Comparison of ENCODE assay signal across 8 mouse cellular contexts in genomic region chr9:51962975-51963701, GRCm38 (mm10). TPM values are rescaled to one million over a fixed set of nuclear protein-coding genes. Genes with fewer than 3 reads are reported as not detected.
DNase-seq lines count a peak whose midpoint lies in the region; ATAC-seq and TF ChIP-seq lines count a peak whose summit lies in the region.

Fdx1 (minus strand) TSS chr9:51963556.

- TF ChIP-seq POLR2A in ES-Bruce4 (IDR thresholded peaks at IDR 0.05; ENCODE audit: insufficient read depth, low read length), result no peak

- no peaks in the 10 kb centered on the region for H3K9me3 ChIP-seq in ES-Bruce4 (replicated peaks; ENCODE audit: control insufficient read depth, insufficient read depth, low read length, poor library complexity, severe bottlenecking)
- no peaks in the 10 kb centered on the region for H3K9me3 ChIP-seq in forebrain, embryonic 15.5 days
- H3K9me3 ChIP-seq in lung, postnatal 0 days (ENCODE audit: low read length), result no peaks in the 10 kb centered on the region

- intact Hi-C loops in heart, postnatal 25 days (cut with DNase I), result loop anchor here (5.0 kb wide), 1 partner anchor 204 kb away; the partner anchor contains the start of gene Zc3h12c

- no peak for TF ChIP-seq CTCF in ES-Bruce4 (IDR thresholded peaks at IDR 0.05; ENCODE audit: low read depth, low read length)
- TF ChIP-seq CTCF in layer of hippocampus, adult 2 months (conservative IDR thresholded peaks at IDR 0.05), result no peak
- TF ChIP-seq CTCF in lung, postnatal 0 days (IDR thresholded peaks at IDR 0.05), result no peak

- WGBS in forebrain, embryonic 15.5 days, result under 1% methylated on average over 81 of the region's 81 CpGs
- 3% methylated on average over 60 of the region's 81 CpGs for WGBS in lung, postnatal 0 days

- H3K27me3 ChIP-seq in ES-Bruce4 (ENCODE audit: control insufficient read depth, insufficient read depth, low read length, poor library complexity, severe bottlenecking), result no peaks in the 10 kb centered on the region
- H3K27me3 ChIP-seq in forebrain, embryonic 15.5 days, result no peaks in the 10 kb centered on the region
- no peaks in the 10 kb centered on the region for H3K27me3 ChIP-seq in lung, postnatal 0 days (replicated peaks; ENCODE audit: insufficient read depth, low read length)

- peak within 1 kb of the TSS; percentile 85 for H3K9ac ChIP-seq in ES-Bruce4 (ENCODE audit: low read depth, poor library complexity, severe bottlenecking)
- H3K9ac ChIP-seq in forebrain, embryonic 15.5 days (replicated peaks), result peak within 1 kb of the TSS; percentile 85
- peak within 1 kb of the TSS; percentile 84 for H3K9ac ChIP-seq in lung, postnatal 0 days (replicated peaks; ENCODE audit: low read depth)

- H3K4me3 ChIP-seq in ES-Bruce4 (ENCODE audit: low read depth, low read length), result peak within 1 kb of the TSS; percentile 68
- H3K4me3 ChIP-seq in forebrain, embryonic 15.5 days, result peak within 1 kb of the TSS; percentile 96
- peak within 1 kb of the TSS; percentile 70 for H3K4me3 ChIP-seq in layer of hippocampus, adult 2 months
- H3K4me3 ChIP-seq in lung, postnatal 0 days (ENCODE audit: low read depth, low read length), result peak within 1 kb of the TSS; percentile 94

- peak; percentile 37 for DNase-seq in c-Kit-positive CD71-positive TER-119-positive erythroid progenitor cells, embryonic 14.5 days (ENCODE audit: low spot score)
- DNase-seq in heart, postnatal 25 days (ENCODE audit: low spot score), result peak; percentile 68
- peak; percentile 36 to 58 for DNase-seq in layer of hippocampus, adult 2 months (ENCODE audit: low spot score in 2 of 2)
- peak; percentile 91 for DNase-seq in lung, postnatal 0 days (ENCODE audit: low spot score)
- peak; percentile 76 for DNase-seq in ovary, postnatal 14 days (ENCODE audit: low spot score)
- DNase-seq in thymus, postnatal 14 days, result peak; percentile 82

- peak; percentile 87 for ATAC-seq in forebrain, embryonic 15.5 days (replicated peaks)
- ATAC-seq in lung, postnatal 0 days, result peak; percentile 96

- no peaks in the 10 kb centered on the region for H3K4me1 ChIP-seq in ES-Bruce4 (ENCODE audit: control insufficient read depth, insufficient read depth, low read length)
- peaks cover 40% of the 10 kb centered on the region for H3K4me1 ChIP-seq in forebrain, embryonic 15.5 days
- H3K4me1 ChIP-seq in lung, postnatal 0 days (ENCODE audit: insufficient read depth, low read depth, low read length), result peaks cover 3% of the 10 kb centered on the region; the same call in 1 of the 2 replicates

- no peak for TF ChIP-seq EP300 in ES-Bruce4 (IDR thresholded peaks at IDR 0.05; ENCODE audit: insufficient read depth, low read depth, low read length)
- no peak for TF ChIP-seq EP300 in lung, postnatal 0 days (IDR thresholded peaks at IDR 0.05)

- no peak within 1 kb of the TSS for H3K27ac ChIP-seq in ES-Bruce4 (ENCODE audit: insufficient read depth, low read length)
- peak within 1 kb of the TSS; percentile 71 for H3K27ac ChIP-seq in forebrain, embryonic 15.5 days (replicated peaks)
- peak within 1 kb of the TSS; percentile 93 for H3K27ac ChIP-seq in layer of hippocampus, adult 2 months
- peak within 1 kb of the TSS; percentile 95 for H3K27ac ChIP-seq in lung, postnatal 0 days (ENCODE audit: low read length)

- H3K36me3 ChIP-seq in ES-Bruce4 (ENCODE audit: control insufficient read depth, insufficient read depth, low read length, poor library complexity, severe bottlenecking), result no peaks in the 10 kb centered on the region
- no peaks in the 10 kb centered on the region for H3K36me3 ChIP-seq in forebrain, embryonic 15.5 days
- H3K36me3 ChIP-seq in lung, postnatal 0 days (ENCODE audit: insufficient read depth, low read length), result no peaks in the 10 kb centered on the region

- peak within 1 kb of the TSS; percentile 67 for H3K4me2 ChIP-seq in forebrain, embryonic 15.5 days (replicated peaks)
- H3K4me2 ChIP-seq in lung, postnatal 0 days (replicated peaks; ENCODE audit: low read depth, low read length), result peak within 1 kb of the TSS; percentile 78

RNA-seq across cellular contexts. Expression of gene Fdx1, which starts in this region (rescaled TPM):
- polyA plus RNA-seq in ES-Bruce4 (2011; ENCODE audit: insufficient read depth, insufficient read length, low read depth, missing spikeins), result 16.1 and 17.0 TPM in 2 replicates
- polyA plus RNA-seq in forebrain, embryonic 15.5 days (2015; fragmentation: Nextera tagmentation; extraction: Ambion mirVana), result 44.4 and 44.9 TPM in 2 replicates
- total RNA-seq in heart, postnatal 25 days (2021), result 100 to 1,000 TPM; 105 to 116 TPM
- 10 to 100 TPM; 17.1 to 18.7 TPM for total RNA-seq in layer of hippocampus, adult 2 months (2021)
- polyA plus RNA-seq in lung, postnatal 0 days (2015; fragmentation: Nextera tagmentation; extraction: Ambion mirVana), result 217 and 260 TPM in 2 replicates

Comparison
In these comparisons a context has a peak if more than half of its experiments do, and no peak if none do; other contexts are left out.
1. RNA of gene Fdx1 (total RNA-seq): 105 to 116 TPM in heart, postnatal 25 days; 17.1 to 18.7 TPM in layer of hippocampus, adult 2 months; every median in the first group is over 4 times any median in the second.
2. DNase-seq: peak in every context shown above with its lines; median percentile 91 in lung, postnatal 0 days; 82 in thymus, postnatal 14 days; 76 in ovary, postnatal 14 days; 68 in heart, postnatal 25 days; 47 in layer of hippocampus, adult 2 months; 37 in c-Kit-positive CD71-positive TER-119-positive erythroid progenitor cells, embryonic 14.5 days.
3. Peak in every context shown above with its lines, with median percentiles within 50 percentile points of each other: H3K4me3 ChIP-seq and H3K9ac ChIP-seq.